Mouse (Mus musculus) embryonic facial prominence, embryonic 11.5 days (tissue): ENCODE measurements around the gene Zfp536. TPM values are rescaled to one million over a fixed set of nuclear protein-coding genes. Genes with fewer than 3 reads are reported as not detected.
"Not testable (repeated sequence)": the region's sequence is repeated elsewhere in the genome, so short reads cannot be mapped to it uniquely, and the experiment has no call there.

Experiments
- ATAC-seq: fragments of 200-750 bp; cut with Nextera tagmentation; replicated peaks from 2 replicates; pipeline ENCODE4 v1.8.0; 2017; ENCODE audit warnings: low read depth; ENCODE audit not compliant: insufficient number of reproducible peaks, low FRiP score, low TSS enrichment
- DNase-seq: peaks from one replicate; pipeline ENCODE4 v3.0.0-alpha.2; 2015; ENCODE audit warnings: low spot score
- H3K27ac ChIP-seq: fragments of 300-500 bp; sonication (generic); replicated peaks from 2 replicates; pipeline ENCODE4 v1.5.1; 2014; ENCODE audit warnings: mild to moderate bottlenecking, low read depth, low read length, control low read depth
- H3K27me3 ChIP-seq: fragments of 300-500 bp; sonication (generic); 2 replicates; pipeline ENCODE4 v1.6.1; 2014; ENCODE audit warnings: mild to moderate bottlenecking, low read length, moderate library complexity, mixed read lengths; ENCODE audit not compliant: control insufficient read depth, insufficient read depth
- H3K36me3 ChIP-seq: fragments of 300-500 bp; sonication (generic); replicated peaks from 2 replicates; pipeline ENCODE4 v1.6.1; 2014; ENCODE audit warnings: low read depth, mild to moderate bottlenecking, low read length, moderate library complexity, mixed read lengths; ENCODE audit not compliant: control insufficient read depth, insufficient read depth
- H3K4me1 ChIP-seq: fragments of 300-500 bp; sonication (generic); 2 replicates; pipeline ENCODE4 v1.6.1; 2014; ENCODE audit warnings: low read length, mixed read lengths; ENCODE audit not compliant: control insufficient read depth, insufficient read depth
- H3K4me2 ChIP-seq: fragments of 300-500 bp; sonication (generic); 2 replicates; pipeline ENCODE4 v1.6.1; 2014; ENCODE audit warnings: low read depth, mild to moderate bottlenecking, control low read depth, low read length, moderate library complexity
- H3K4me3 ChIP-seq: fragments of 300-500 bp; sonication (generic); 2 replicates; pipeline ENCODE4 v1.5.1; 2014; ENCODE audit warnings: low read depth, low read length, control low read depth
- H3K9ac ChIP-seq: fragments of 300-500 bp; sonication (generic); replicated peaks from 2 replicates; pipeline ENCODE4 v1.6.1; 2014; ENCODE audit warnings: mild to moderate bottlenecking, control low read depth, low read length
- H3K9me3 ChIP-seq: fragments of 300-500 bp; sonication (generic); replicated peaks from 2 replicates; pipeline ENCODE4 v1.6.1; 2016; ENCODE audit warnings: mild to moderate bottlenecking, low read length, inconsistent platforms, mixed read lengths; ENCODE audit not compliant: control insufficient read depth
- WGBS: fragments of 180-500 bp; shearing (Covaris S2); extraction: QIAGEN DNeasy Blood & Tissue Kit; methylation state at CpG from one replicate; pipeline ENCODE4 v1.1.7; 2014; 5-methylcytosine and 5-hydroxymethylcytosine counted together
- polyA plus RNA-seq: library from polyadenylated mRNA; unstranded; fragments of >200 nt; fragmentation: Nextera tagmentation; extraction: Ambion mirVana; gene quantifications from 2 replicates; pipeline ENCODE4 v1.2.1, GENCODE M21; 2014

The Zfp536 gene
- polyA plus RNA-seq, 1 experiment from 2014 or later, result 9.9 TPM

DNA sequence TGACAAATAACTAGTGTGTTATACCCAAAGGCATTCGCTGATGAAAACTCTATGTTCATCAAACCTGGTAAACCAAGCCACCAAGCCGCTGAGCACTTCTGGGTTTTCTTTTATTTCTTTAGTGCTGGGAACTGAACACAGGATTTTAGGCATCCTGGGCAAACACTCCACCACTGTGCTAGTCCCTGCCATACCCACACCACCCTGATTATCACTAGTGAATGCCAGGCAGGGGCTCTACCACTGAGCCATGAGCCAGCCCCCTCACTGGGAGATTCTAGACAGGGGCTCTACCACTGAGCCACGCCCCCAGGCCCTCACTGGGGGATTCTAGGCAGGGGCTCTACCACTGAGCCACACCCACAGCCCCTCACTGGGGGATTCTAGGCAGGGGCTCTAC lies 76.1 kb downstream of the Zfp536 start:
- H3K4me3 ChIP-seq, ATAC-seq, H3K27ac ChIP-seq, H3K9ac ChIP-seq, H3K36me3 ChIP-seq, H3K4me2 ChIP-seq, H3K27me3 ChIP-seq, H3K4me1 ChIP-seq, H3K9me3 ChIP-seq, DNase-seq: not testable (repeated sequence)
- WGBS, result 94% methylated on average over 3 of the region's 3 CpGs

DNA sequence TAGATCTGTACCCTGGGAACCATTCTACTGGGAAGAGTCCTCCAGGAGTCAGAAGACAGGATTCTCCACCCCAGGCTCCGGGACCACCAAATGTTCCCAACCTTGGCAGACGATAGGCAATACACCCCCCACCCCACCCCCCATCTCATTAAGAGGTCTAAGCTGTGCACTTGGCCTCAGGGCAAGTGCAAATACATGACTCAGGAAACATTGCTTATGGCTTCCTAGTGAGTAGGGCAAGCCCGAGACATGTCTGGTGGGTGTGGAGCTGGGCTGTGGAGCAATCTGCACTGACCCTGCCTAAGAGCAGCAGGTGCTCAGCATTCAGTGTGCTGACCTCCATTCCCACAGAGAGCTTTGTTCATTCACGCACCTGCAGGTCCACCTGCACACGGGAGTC lies 78.4 kb downstream of the Zfp536 start:
- no peak overlapping the region for H3K9ac ChIP-seq
- H3K9me3 ChIP-seq, result no peaks in the 10 kb centered on the region
- H3K4me2 ChIP-seq, result no peak overlapping the region
- DNase-seq, result no peak
- H3K4me1 ChIP-seq, result no peaks in the 10 kb centered on the region
- 54% methylated on average over 5 of the region's 5 CpGs for WGBS
- 0 out of 2 replicates have a peak, but pooled peaks have one; percentile 40 for ATAC-seq
- H3K36me3 ChIP-seq, result no peaks in the 10 kb centered on the region
- H3K27ac ChIP-seq, result no peak overlapping the region
- H3K27me3 ChIP-seq, result no peaks in the 10 kb centered on the region
- no peak overlapping the region for H3K4me3 ChIP-seq

DNA sequence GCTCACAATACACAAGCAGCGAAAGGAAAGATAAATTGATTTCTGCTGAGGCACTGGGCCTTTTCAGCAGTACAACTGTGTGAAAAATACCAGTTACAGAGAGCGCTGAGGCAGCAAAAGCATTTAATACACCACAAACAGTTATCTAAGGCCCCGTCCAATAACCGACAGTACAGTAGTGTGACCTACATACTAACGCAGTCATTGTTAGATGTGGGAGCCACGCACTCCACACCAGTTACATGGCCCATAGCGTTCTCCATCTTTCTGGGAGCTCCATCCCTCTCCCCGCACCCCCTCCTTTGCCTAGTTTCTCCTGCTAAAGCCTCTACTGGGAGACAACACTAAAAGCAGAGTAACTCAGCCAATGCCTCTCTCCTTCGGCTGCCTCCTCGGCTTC lies 82.8 kb downstream of the Zfp536 start:
- DNase-seq (no peak), ATAC-seq (no peak)
- Histone ChIP-seq H3K4me1 (no peaks in the 10 kb centered on the region), H3K27me3 (no peaks in the 10 kb centered on the region), H3K4me2 (no peak overlapping the region), H3K9me3 (no peaks in the 10 kb centered on the region), H3K4me3 (no peak overlapping the region), H3K9ac (no peak overlapping the region), H3K27ac (no peak overlapping the region), H3K36me3 (no peaks in the 10 kb centered on the region)
- 71% methylated on average over 10 of the region's 10 CpGs for WGBS

DNA sequence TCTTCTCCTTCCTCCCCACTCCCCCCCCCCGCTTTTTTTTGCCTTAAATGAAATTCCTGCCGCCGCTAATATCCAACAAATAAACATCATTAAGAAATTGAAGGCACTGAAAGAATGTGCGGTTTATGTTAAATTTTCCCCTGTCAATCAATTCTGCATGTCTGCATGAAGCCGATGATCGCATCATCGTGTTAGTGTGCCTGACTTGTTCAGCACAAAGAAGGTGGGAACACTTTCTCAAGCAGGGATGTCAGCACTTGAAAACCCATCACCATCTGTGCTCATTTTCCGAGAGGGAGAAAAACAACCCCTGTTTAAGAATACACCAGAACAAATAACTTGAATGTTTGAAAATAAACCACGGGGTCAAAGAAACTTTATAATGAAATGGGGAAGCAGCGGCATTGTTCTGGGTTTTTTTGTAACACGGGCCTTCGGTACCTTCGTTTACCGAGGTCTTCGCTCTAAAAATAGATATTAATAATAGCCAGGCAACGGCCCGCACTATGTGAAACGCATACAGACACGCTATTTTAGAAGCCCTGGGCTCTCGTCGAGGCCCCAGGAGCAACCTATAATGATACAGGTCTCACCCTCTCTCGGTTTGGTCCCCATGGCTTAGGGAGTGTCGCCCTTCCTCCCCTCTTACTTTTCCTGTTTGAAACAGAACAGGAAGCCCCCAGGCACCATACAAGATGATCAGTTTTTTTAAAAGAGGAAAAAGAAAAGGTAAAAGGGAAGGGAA lies 83.7 kb downstream of the Zfp536 start:
- WGBS, result 46% methylated on average over 23 of the region's 23 CpGs
- DNase-seq, result peak; percentile 59
- Histone ChIP-seq H3K4me1 (no peaks in the 10 kb centered on the region), H3K27me3 (no peaks in the 10 kb centered on the region), H3K36me3 (no peaks in the 10 kb centered on the region), H3K4me3 (no peak overlapping the region), H3K4me2 (no peak overlapping the region), H3K9ac (no peak overlapping the region), H3K9me3 (no peaks in the 10 kb centered on the region), H3K27ac (no peak overlapping the region)
- no peak for ATAC-seq

DNA sequence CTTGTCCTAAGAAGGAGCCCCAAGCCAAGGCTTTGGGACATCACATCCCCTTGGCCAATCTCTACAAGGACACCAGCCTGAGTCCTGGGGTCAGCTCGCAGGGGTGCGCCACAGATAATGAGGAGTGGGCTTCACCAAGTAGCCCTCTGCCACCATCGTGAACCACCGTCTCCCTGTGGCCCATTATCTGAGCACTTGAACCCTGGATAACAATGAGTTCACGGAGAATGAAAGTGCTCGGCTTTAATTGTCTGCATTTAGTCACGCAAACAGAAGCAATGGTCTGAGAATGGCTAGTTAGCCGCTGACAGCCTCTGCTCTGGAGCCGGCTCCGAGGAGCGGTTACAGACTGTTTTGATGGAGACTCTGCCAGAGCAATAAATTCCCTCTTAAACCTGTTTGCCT lies 84.3 kb downstream of the Zfp536 start:
- H3K4me2 ChIP-seq, result no peak overlapping the region
- H3K27ac ChIP-seq, result no peak overlapping the region
- H3K36me3 ChIP-seq, result no peaks in the 10 kb centered on the region
- H3K9ac ChIP-seq, result no peak overlapping the region
- ATAC-seq, result peak; percentile 53; the same call in 1 of the 2 replicates
- WGBS, result 50% methylated on average over 11 of the region's 11 CpGs
- no peaks in the 10 kb centered on the region for H3K9me3 ChIP-seq
- DNase-seq, result peak; percentile 20
- H3K27me3 ChIP-seq, result no peaks in the 10 kb centered on the region
- no peak overlapping the region for H3K4me3 ChIP-seq
- H3K4me1 ChIP-seq, result no peaks in the 10 kb centered on the region

DNA sequence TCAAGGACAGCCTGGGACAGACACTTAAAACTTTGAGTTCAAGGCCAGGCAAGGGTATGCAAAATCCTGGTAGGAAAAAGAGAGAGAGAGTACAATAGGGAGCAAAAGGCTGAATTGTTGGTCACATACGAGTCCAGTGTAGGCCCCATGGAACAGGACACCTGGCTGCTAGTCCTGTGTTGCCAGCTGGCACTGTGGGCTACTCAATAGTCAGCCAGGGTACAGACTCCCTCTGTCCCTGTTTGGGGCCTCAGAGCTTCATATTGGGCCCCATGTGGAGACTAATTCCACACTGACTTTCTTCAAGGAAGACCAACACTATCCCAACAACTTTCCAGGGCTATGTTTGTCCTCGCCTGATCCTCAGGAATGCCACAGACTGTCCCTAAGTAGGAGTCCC lies 87.1 kb downstream of the Zfp536 start:
- no peak for DNase-seq
- WGBS, result 88% methylated on average over 2 of the region's 2 CpGs
- no peaks in the 10 kb centered on the region for H3K36me3 ChIP-seq
- no peak overlapping the region for H3K4me3 ChIP-seq
- no peaks in the 10 kb centered on the region for H3K27me3 ChIP-seq
- no peaks in the 10 kb centered on the region for H3K9me3 ChIP-seq
- no peak for ATAC-seq
- H3K9ac ChIP-seq, result no peak overlapping the region
- H3K4me2 ChIP-seq, result no peak overlapping the region
- H3K4me1 ChIP-seq, result no peaks in the 10 kb centered on the region
- no peak overlapping the region for H3K27ac ChIP-seq

DNA sequence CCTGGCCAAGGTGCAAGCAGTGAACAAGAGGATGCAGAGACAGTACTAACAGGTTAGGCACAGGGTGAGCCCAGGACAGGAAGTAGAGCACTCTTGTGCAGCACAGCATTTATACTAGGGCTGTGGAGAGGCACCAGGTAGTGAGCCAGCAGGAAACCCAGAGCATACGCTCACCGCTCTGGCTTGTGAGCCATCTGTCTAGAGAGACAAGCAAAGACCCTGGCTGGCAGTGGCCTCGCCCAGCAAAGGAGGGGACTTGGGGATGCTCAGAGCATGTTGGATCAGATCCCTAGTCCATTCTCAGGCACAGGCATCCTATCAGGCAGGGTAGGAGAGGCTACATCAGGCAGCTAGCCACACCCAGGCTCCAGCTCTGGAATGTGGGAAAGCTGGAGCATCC lies 88.2 kb downstream of the Zfp536 start:
- ATAC-seq (no peak), DNase-seq (no peak)
- Histone ChIP-seq H3K9me3 (no peaks in the 10 kb centered on the region), H3K27ac (no peak overlapping the region), H3K9ac (no peak overlapping the region), H3K36me3 (no peaks in the 10 kb centered on the region), H3K4me3 (no peak overlapping the region), H3K27me3 (no peaks in the 10 kb centered on the region), H3K4me2 (no peak overlapping the region), H3K4me1 (no peaks in the 10 kb centered on the region)
- 74% methylated on average over 3 of the region's 3 CpGs for WGBS

DNA sequence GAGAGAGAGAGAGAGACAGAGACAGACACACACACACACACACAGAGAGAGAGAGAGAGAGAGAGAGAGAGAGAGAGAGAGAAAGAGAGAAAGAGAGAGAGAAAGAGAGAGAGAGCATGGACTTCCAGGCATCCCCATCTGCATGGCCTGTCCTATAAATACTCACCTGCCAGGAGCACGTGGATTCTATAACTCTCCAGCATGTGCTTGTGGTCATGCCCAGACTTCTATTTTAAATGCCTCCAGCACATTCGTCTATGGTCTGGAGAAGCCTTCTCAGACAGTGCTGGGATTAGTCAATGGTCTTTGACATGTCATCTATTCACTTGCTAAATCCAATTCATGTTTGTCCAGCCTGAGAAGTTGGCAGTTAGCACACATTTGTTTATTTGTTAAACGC lies 92.1 kb downstream of the Zfp536 start:
- Histone ChIP-seq H3K4me3 (no peak overlapping the region), H3K4me2 (no peak overlapping the region), H3K27me3 (no peaks in the 10 kb centered on the region), H3K36me3 (no peaks in the 10 kb centered on the region), H3K27ac (no peak overlapping the region), H3K9me3 (no peaks in the 10 kb centered on the region), H3K4me1 (no peaks in the 10 kb centered on the region), H3K9ac (no peak overlapping the region)
- 72% methylated on average over 3 of the region's 3 CpGs for whole genome bisulfite sequencing
- no peak for ATAC-seq
- no peak for DNase-seq
